Mouse (Mus musculus): ENCODE measurements around the gene Ptprn2. TPM values are rescaled to one million over a fixed set of nuclear protein-coding genes. Genes with fewer than 3 reads are reported as not detected.

Gene Ptprn2
- polyA plus RNA-seq, 1 experiment from 2014 or later: 0.02 TPM

DNA sequence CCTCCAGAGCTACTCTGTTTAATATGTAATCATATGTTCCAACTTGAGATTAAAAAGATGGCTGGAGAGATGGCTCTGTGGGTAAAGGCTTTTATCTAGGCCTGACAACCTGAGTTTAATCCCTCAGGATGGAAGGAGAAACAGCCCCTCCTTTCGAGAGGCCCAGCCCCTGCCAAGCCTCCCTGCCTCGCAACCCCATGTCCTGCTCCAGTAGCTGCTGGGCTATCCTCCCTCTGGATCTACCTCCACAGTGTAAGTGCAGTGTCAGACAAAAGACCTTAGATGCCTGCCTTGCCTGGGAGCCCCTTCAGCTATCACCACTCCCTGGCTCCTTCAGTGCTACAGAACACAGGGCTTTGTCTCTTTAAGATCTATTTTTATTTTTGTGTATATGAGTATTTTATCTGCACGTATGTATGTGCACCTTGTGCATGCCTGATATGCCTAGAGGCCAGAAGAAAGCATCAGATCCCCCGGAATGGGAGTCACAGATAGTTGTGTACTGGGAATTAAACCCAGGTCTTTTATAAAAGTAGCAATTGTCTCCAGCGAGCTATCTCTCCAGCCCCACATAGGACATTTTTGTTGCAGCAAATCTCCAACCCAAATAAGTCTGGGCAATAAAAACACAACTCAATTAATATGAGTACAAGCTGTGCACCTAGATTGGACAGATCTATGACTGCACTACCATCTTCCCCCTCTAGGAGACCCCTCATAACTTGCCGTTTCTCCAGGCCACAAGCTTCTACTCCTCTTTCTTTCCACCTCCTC, 775.1 kb downstream of the Ptprn2 start:
- peak; percentile 56 for ATAC-seq (ENCODE audit: insufficient read depth)

DNA sequence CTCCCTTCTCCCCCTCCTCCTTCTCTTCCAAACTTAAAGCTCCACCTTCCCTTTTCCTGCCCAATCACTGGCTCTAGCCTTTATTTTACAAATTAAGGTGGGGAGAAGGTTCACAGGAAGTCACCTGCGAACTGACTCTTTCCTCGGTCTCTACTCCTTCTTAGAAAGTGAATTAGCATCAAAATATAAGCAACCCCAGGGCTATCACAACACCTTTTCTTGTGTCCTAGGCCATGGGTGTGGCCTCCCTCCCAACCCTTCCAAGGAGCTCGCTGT, 775.6 kb downstream of the Ptprn2 start:
- WGBS (ENCODE audit: insufficient replicate concordance): 33% methylated on average over 3 of the region's 3 CpGs

More for the DNA sequence above, 775.1 kb downstream of the Ptprn2 start:
- Histone ChIP-seq H3K36me3 (replicated peaks) (no peaks in the 10 kb centered on the region), H3K27me3 (no peaks in the 10 kb centered on the region), H3K4me1 (replicated peaks) (peaks cover 11% of the 10 kb centered on the region; the same call in 1 of the 2 replicates), H3K4me3 (replicated peaks) (no peak overlapping the region), H3K4me2 (no peak overlapping the region), H3K27ac (replicated peaks) (no peak overlapping the region), H3K9me3 (replicated peaks) (no peaks in the 10 kb centered on the region), H3K9ac (no peak overlapping the region)
- 31% methylated on average over 6 of the region's 6 CpGs for WGBS (ENCODE audit: insufficient replicate concordance)

DNA sequence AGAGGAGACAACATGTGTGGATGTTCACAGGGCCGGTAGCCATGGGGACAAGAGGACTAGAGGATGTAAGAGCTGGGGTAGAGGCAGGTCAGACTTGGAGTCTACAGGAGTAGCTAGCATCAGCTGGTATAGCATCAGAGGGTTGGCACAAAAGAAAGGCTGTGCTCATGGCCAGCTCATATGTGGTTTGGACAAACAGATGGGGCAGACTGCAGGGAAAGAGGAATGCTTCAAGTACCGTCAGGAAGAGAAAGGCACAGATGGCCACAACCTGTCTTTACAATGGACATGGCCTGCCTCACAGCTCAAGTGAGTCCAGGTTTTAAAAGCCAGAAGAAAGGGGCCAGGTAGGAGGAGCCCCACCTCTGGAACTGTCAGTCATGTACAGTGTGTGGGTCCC, 776.5 kb downstream of the Ptprn2 start:
- Histone ChIP-seq H3K27me3 (no peaks in the 10 kb centered on the region), H3K9me3 (replicated peaks) (no peaks in the 10 kb centered on the region), H3K4me2 (no peak overlapping the region), H3K4me3 (replicated peaks) (no peak overlapping the region), H3K27ac (replicated peaks) (no peak overlapping the region), H3K9ac (no peak overlapping the region), H3K36me3 (replicated peaks) (no peaks in the 10 kb centered on the region), H3K4me1 (replicated peaks) (peaks cover 11% of the 10 kb centered on the region; the same call in 1 of the 2 replicates)
- 65% methylated on average over 2 of the region's 2 CpGs for WGBS (ENCODE audit: insufficient replicate concordance)
- no peak for ATAC-seq (ENCODE audit: insufficient read depth)

More for the DNA sequence above, 775.6 kb downstream of the Ptprn2 start:
- no peak for ATAC-seq (ENCODE audit: insufficient read depth)
- H3K4me2 ChIP-seq: no peak overlapping the region
- no peak overlapping the region for H3K9ac ChIP-seq
- H3K4me1 ChIP-seq (replicated peaks): peaks cover 11% of the 10 kb centered on the region; the same call in 1 of the 2 replicates
- no peaks in the 10 kb centered on the region for H3K36me3 ChIP-seq (replicated peaks)
- H3K27ac ChIP-seq (replicated peaks): no peak overlapping the region
- no peaks in the 10 kb centered on the region for H3K27me3 ChIP-seq
- no peaks in the 10 kb centered on the region for H3K9me3 ChIP-seq (replicated peaks)
- no peak overlapping the region for H3K4me3 ChIP-seq (replicated peaks)

DNA sequence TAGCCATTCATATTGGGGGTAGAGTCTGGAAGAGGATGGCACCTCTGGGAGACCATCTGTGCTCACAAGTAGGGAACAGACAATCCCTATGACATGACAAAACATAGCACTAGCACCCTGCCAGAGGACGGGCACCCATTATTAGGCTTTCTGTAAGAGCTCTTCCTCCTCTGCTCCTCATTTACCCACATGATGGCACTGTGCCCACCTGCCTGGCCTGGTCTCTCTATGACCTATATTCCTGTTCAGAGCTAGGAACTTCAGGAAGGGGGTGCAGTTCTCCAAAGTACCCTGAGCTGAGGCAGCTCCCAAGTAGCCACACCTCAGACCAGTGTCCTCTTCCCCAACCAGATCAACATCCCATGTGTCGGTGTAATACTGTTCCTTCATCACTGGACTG, 777.6 kb downstream of the Ptprn2 start:
- H3K9me3 ChIP-seq (replicated peaks): no peaks in the 10 kb centered on the region
- H3K4me3 ChIP-seq (replicated peaks): no peak overlapping the region
- H3K36me3 ChIP-seq (replicated peaks): no peaks in the 10 kb centered on the region
- no peak overlapping the region for H3K4me2 ChIP-seq
- H3K4me1 ChIP-seq (replicated peaks): peaks cover 11% of the 10 kb centered on the region; the same call in 1 of the 2 replicates
- no peaks in the 10 kb centered on the region for H3K27me3 ChIP-seq
- ATAC-seq (ENCODE audit: insufficient read depth): no peak
- no peak overlapping the region for H3K27ac ChIP-seq (replicated peaks)
- WGBS (ENCODE audit: insufficient replicate concordance): 60% methylated on average over 2 of the region's 2 CpGs
- H3K9ac ChIP-seq: no peak overlapping the region

DNA sequence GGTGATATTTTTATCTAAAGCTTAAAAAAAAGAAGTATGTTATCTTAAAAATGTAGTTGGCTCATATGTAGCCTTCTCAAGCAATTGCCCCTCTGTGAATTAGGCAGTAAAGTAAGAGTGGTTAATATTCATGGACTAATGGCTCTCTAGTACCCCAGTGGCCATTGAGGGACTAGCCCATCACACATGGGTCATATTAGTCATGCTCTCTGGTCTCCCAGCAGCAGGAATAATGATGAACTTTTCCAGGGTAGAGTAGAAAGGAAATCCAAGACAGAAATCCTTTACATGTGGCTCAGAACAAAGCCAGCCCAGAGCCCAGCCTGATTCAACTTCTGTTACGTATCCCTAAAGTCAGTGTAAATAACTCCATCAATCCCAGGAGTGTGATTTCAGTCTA, 779.7 kb downstream of the Ptprn2 start:
- Histone ChIP-seq H3K27me3 (no peaks in the 10 kb centered on the region), H3K9ac (no peak overlapping the region), H3K36me3 (replicated peaks) (no peaks in the 10 kb centered on the region), H3K4me3 (replicated peaks) (no peak overlapping the region), H3K27ac (replicated peaks) (no peak overlapping the region), H3K9me3 (replicated peaks) (no peaks in the 10 kb centered on the region), H3K4me2 (no peak overlapping the region), H3K4me1 (replicated peaks) (peaks cover 11% of the 10 kb centered on the region; the same call in 1 of the 2 replicates)
- no peak for ATAC-seq (ENCODE audit: insufficient read depth)
- 62% methylated on average over 1 of the region's 1 CpGs for WGBS (ENCODE audit: insufficient replicate concordance)

- no peak overlapping the region for H3K9ac ChIP-seq
- ATAC-seq (ENCODE audit: insufficient read depth): no peak
- no peaks in the 10 kb centered on the region for H3K9me3 ChIP-seq (replicated peaks)
- no peak overlapping the region for H3K4me2 ChIP-seq
- no peaks in the 10 kb centered on the region for H3K36me3 ChIP-seq (replicated peaks)
- WGBS (ENCODE audit: insufficient replicate concordance): 52% methylated on average over 7 of the region's 7 CpGs
- no peaks in the 10 kb centered on the region for H3K27me3 ChIP-seq
- H3K4me1 ChIP-seq (replicated peaks): no peaks in the 10 kb centered on the region
- H3K4me3 ChIP-seq (replicated peaks): no peak overlapping the region
- H3K27ac ChIP-seq (replicated peaks): no peak overlapping the region
Measured at GRCm38 (mm10) chr12:117268543-117269172, 783.1 kb downstream of the Ptprn2 start.

DNA sequence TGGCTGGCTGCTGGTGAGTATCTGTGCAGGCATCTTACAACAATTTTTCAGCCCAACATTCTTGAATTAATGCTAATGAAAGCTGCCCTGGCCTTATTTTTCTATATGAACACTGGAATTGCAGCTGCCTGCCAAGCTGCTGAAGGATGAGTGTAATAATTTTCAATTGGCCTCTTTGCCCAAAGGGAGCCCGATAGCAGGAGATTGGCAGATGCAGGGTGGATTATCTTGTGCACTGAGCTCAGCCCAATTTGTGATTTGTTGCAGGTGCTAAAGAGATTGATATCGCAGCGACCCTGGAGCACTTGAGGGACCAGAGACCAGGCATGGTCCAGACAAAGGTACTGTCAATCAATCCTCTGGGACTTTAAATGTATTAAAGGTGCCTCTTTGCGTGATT, 783.8 kb downstream of the Ptprn2 start:
- WGBS (ENCODE audit: insufficient replicate concordance): 79% methylated on average over 4 of the region's 4 CpGs
- H3K9ac ChIP-seq: no peak overlapping the region
- H3K36me3 ChIP-seq (replicated peaks): no peaks in the 10 kb centered on the region
- H3K27me3 ChIP-seq: no peaks in the 10 kb centered on the region
- no peak overlapping the region for H3K27ac ChIP-seq (replicated peaks)
- no peaks in the 10 kb centered on the region for H3K9me3 ChIP-seq (replicated peaks)
- no peak overlapping the region for H3K4me2 ChIP-seq
- no peak overlapping the region for H3K4me3 ChIP-seq (replicated peaks)
- no peaks in the 10 kb centered on the region for H3K4me1 ChIP-seq (replicated peaks)
- ATAC-seq (ENCODE audit: insufficient read depth): no peak

DNA sequence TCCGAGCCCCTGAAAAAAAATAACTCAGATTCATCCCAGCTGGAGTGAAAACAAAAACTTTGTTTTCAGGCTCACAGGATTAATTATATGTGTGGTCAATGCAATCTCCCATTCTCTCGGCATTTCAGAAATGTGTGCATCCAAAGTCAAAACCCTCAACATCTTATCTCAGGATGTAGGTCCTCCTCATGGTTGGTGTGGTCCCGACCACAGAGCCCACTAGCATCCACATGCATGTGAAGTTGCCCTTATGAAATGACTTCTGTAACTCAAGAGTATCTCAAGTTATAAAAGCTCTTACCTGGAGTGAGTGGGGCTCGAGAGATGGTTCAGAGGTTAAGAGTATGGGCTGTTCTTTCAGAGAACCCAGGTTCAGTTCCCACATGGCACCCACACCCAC, 784.7 kb downstream of the Ptprn2 start:
- WGBS (ENCODE audit: insufficient replicate concordance): 34% methylated on average over 4 of the region's 4 CpGs
- Histone ChIP-seq H3K4me3 (replicated peaks) (no peak overlapping the region), H3K36me3 (replicated peaks) (no peaks in the 10 kb centered on the region), H3K27ac (replicated peaks) (no peak overlapping the region), H3K27me3 (no peaks in the 10 kb centered on the region), H3K4me1 (replicated peaks) (no peaks in the 10 kb centered on the region), H3K4me2 (no peak overlapping the region), H3K9ac (no peak overlapping the region), H3K9me3 (replicated peaks) (no peaks in the 10 kb centered on the region)
- ATAC-seq (ENCODE audit: insufficient read depth): no peak

DNA sequence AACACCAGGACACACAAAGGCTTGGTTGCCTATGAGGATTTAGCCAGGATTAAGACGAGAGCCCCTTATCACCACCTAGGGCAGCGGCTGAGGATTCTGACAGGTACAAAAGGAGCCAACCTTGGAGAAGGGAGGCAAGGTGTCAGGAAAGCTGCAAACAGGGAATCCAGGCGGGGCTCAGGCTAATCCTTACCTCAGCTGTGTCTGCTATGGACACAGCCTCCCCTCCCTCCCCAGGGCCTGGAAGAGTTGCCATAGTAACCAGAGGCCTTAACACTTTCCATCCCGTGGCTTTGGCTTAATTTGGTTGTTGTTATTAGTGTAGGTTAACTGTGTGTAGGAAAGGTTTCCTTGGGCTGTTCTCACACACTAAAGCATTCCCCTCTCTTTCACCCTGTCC, 787.6 kb downstream of the Ptprn2 start:
- H3K27me3 ChIP-seq: no peaks in the 10 kb centered on the region
- ATAC-seq (ENCODE audit: insufficient read depth): no peak
- no peak overlapping the region for H3K4me3 ChIP-seq (replicated peaks)
- no peaks in the 10 kb centered on the region for H3K36me3 ChIP-seq (replicated peaks)
- no peak overlapping the region for H3K9ac ChIP-seq
- H3K4me1 ChIP-seq (replicated peaks): no peaks in the 10 kb centered on the region
- H3K4me2 ChIP-seq: no peak overlapping the region
- H3K27ac ChIP-seq (replicated peaks): no peak overlapping the region
- H3K9me3 ChIP-seq (replicated peaks): no peaks in the 10 kb centered on the region
- 23% methylated on average over 4 of the region's 4 CpGs for WGBS (ENCODE audit: insufficient replicate concordance)

- H3K4me3 ChIP-seq (replicated peaks): no peak overlapping the region
- H3K27ac ChIP-seq (replicated peaks): no peak overlapping the region
- H3K36me3 ChIP-seq (replicated peaks): no peaks in the 10 kb centered on the region
- WGBS (ENCODE audit: insufficient replicate concordance): 68% methylated on average over 5 of the region's 5 CpGs
- no peaks in the 10 kb centered on the region for H3K4me1 ChIP-seq (replicated peaks)
- H3K9ac ChIP-seq: no peak overlapping the region
- H3K9me3 ChIP-seq (replicated peaks): no peaks in the 10 kb centered on the region
- no peak overlapping the region for H3K4me2 ChIP-seq
- no peak for ATAC-seq (ENCODE audit: insufficient read depth)
- no peaks in the 10 kb centered on the region for H3K27me3 ChIP-seq
Measured at GRCm38 (mm10) chr12:117274576-117274975, 789.1 kb downstream of the Ptprn2 start.

DNA sequence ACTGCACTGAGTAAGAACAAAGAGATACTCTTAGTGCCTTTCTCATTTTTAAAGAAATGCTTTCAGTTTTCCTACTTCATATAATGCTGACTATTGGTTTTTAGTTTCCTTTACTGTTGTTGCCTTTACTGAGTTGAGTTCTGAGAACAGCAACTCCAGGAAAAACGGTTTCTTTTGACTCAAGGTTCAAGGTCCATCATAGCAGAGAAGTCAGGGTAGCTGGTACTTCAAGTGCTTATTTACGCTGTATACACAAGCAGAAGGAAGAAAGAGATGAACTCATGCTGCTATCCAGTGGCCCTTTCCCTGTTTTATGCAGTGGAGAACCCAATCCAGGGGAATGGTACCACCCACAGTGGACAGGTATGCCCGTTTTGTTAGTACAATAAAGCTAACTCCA, 795.3 kb downstream of the Ptprn2 start:
- no peaks in the 10 kb centered on the region for H3K4me1 ChIP-seq (replicated peaks)
- no peak overlapping the region for H3K9ac ChIP-seq
- no peaks in the 10 kb centered on the region for H3K9me3 ChIP-seq (replicated peaks)
- no peak overlapping the region for H3K4me3 ChIP-seq (replicated peaks)
- 59% methylated on average over 3 of the region's 3 CpGs for WGBS (ENCODE audit: insufficient replicate concordance)
- no peak for ATAC-seq (ENCODE audit: insufficient read depth)
- H3K36me3 ChIP-seq (replicated peaks): no peaks in the 10 kb centered on the region
- no peaks in the 10 kb centered on the region for H3K27me3 ChIP-seq
- H3K27ac ChIP-seq (replicated peaks): no peak overlapping the region
- H3K4me2 ChIP-seq: no peak overlapping the region

DNA sequence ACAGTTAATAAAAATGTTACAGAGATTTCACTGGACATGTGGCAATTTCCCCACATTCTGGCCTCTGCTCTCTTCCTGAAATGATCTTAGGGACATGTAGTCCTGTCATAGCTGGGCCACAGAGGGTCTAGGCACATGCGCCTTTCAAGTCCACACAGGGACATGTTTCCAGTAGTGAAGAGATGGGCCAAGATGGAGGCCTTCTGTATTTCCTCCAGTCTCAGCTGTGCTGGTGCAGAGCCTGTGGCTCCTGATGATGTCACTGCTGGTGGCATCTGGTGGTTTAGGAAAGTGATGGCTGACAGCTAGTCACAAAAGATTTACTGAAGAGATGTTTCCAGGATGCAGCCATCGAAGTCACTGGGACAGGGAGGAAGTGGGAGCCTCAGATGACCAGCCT, 797.1 kb downstream of the Ptprn2 start:
- Histone ChIP-seq H3K4me3 (replicated peaks) (no peak overlapping the region), H3K9me3 (replicated peaks) (no peaks in the 10 kb centered on the region), H3K4me1 (replicated peaks) (no peaks in the 10 kb centered on the region), H3K36me3 (replicated peaks) (no peaks in the 10 kb centered on the region), H3K27me3 (no peaks in the 10 kb centered on the region), H3K4me2 (no peak overlapping the region), H3K27ac (replicated peaks) (no peak overlapping the region), H3K9ac (no peak overlapping the region)
- 49% methylated on average over 2 of the region's 2 CpGs for WGBS (ENCODE audit: insufficient replicate concordance)
- ATAC-seq (ENCODE audit: insufficient read depth): no peak
